Mouse (Mus musculus) bone marrow macrophage, adult 2 months (primary cell): ENCODE measurements around the gene Gm28308.

Source experiments
- CTCF ChIP-seq: IDR thresholded peaks from 2 replicates; pipeline ENCODE4 v1.5.1; 2012; ENCODE audit warnings: low read depth, mild to moderate bottlenecking, low read length, moderate library complexity
- POLR2A ChIP-seq: IDR thresholded peaks from 2 replicates; pipeline ENCODE4 v1.6.1; 2012; ENCODE audit warnings: mild to moderate bottlenecking, low read depth, low read length, borderline replicate concordance

DNA sequence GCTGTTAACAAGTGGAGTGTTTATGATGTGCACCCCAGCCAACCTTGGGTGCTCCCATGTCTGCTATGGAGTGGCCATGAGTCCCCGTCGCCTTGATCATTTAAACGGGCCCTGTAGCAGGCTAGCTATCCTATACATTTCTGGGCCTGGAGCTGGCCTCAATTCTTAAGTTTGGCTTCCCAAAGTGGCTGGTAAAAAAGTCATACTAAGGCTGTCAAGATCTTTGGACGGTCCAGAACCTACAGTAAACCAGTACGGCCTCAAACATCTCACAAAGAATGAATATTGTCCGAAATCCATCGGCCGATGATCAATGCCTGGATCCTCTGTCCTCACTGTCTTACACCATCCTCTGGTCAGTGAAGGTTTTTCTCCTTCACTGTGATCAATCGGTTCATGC lies 22.1 kb upstream of the Gm28308 start:
- TF ChIP-seq CTCF: no peak
- no peak for TF ChIP-seq POLR2A
